ENCODE assay signal across 20 mouse cellular contexts in the genomic region with DNA sequence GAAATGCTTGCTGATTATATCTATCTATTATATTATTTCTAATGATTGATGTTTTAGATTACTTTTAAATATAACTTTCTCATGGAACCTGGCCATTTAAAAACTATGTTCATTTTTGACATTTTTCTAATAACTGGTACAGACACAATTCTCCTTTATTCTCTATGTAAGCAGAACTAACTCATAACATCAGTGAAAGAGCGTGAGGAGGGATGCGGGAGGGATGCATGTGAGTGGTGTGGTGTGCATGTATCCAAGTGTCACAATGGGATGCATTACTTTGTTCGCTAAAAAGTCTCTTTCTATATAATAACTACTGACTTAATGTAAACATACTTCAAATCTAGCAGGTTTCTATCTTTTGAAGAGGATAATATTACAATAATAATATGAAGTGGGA.
DNase-seq lines count a peak whose midpoint lies in the region; ATAC-seq lines count a peak whose summit lies in the region.
"Had no signal": no experiment of that assay in that cellular context is flagged by ENCODE, and none has a peak within 500 bp of the region (broad histone marks: within the 10 kb centered on the region; RNA-seq: fewer than 3 reads in every experiment).

No protein-coding gene starts in this region.

- no peak overlapping the region; the same call in 1 of the 2 replicates for H3K9ac ChIP-seq in forebrain, embryonic 13.5 days
- H3K9ac ChIP-seq: hindbrain, embryonic 12.5 days; limb, embryonic 15.5 days; liver, embryonic 14.5 days; lung, embryonic 14.5 days; midbrain, embryonic 12.5 days had no signal

- peak overlapping the region; percentile 76 for H3K27ac ChIP-seq in forebrain, embryonic 13.5 days
- H3K27ac ChIP-seq: heart, adult 2 months; hindbrain, embryonic 12.5 days; limb, embryonic 15.5 days; liver, embryonic 14.5 days; midbrain, embryonic 12.5 days had no signal

- WGBS in forebrain, embryonic 13.5 days: 37% methylated on average over 3 of the region's 3 CpGs

- no peak for ATAC-seq in forebrain, embryonic 13.5 days
- ATAC-seq: inflammation-experienced regulatory T-cells, adult 6 months; Patski had no signal

- intact Hi-C loops in left cerebral cortex, postnatal 4 days (cut with DNase I): loop anchor here (5.0 kb wide), 2 partner anchors 307 to 402 kb away; no protein-coding TSS in a partner anchor

- H3K27me3 ChIP-seq in forebrain, embryonic 13.5 days: no peaks in the 10 kb centered on the region
- H3K27me3 ChIP-seq: hindbrain, embryonic 12.5 days; limb, embryonic 15.5 days; midbrain, embryonic 12.5 days had no signal

- H3K4me1 ChIP-seq in forebrain, embryonic 13.5 days: peaks cover 29% of the 10 kb centered on the region
- H3K4me1 ChIP-seq: limb, embryonic 15.5 days had no signal

- H3K4me3 ChIP-seq in forebrain, embryonic 13.5 days: no peak overlapping the region
- H3K4me3 ChIP-seq: heart, adult 2 months; hindbrain, embryonic 12.5 days; limb, embryonic 15.5 days; midbrain, embryonic 12.5 days had no signal

- peak; percentile 58 to 66 for DNase-seq in cerebellum, postnatal 10 days
- DNase-seq in cerebellum, adult 11-12 months: no peak
- peak; percentile 37 for DNase-seq in left cerebral cortex, postnatal 4 days
- no peak for DNase-seq in left cerebral cortex, adult 18-20 months (ENCODE audit: low spot score in 2 of 2)
- DNase-seq in spleen, postnatal 4 days (ENCODE audit: low spot score in 2 of 2): no peak
- no peak for DNase-seq in kidney, postnatal 36 days
- DNase-seq: gastrocnemius, postnatal 36 days; heart, adult 2 months; kidney, adult 8-10 months; kidney, postnatal 10 days; layer of hippocampus, postnatal 36 days; lung, embryonic 14.5 days; thymus, postnatal 25 days had no signal

- peak overlapping the region; percentile 27; the same call in 1 of the 2 replicates for H3K4me2 ChIP-seq in forebrain, embryonic 13.5 days
- H3K4me2 ChIP-seq: hindbrain, embryonic 12.5 days; limb, embryonic 15.5 days; lung, embryonic 14.5 days; midbrain, embryonic 12.5 days had no signal

- H3K9me3 ChIP-seq in forebrain, embryonic 13.5 days (replicated peaks): no peaks in the 10 kb centered on the region
- H3K9me3 ChIP-seq: hindbrain, embryonic 12.5 days; limb, embryonic 15.5 days; midbrain, embryonic 12.5 days had no signal

- no peaks in the 10 kb centered on the region for H3K36me3 ChIP-seq in forebrain, embryonic 13.5 days (ENCODE audit: poor library complexity, severe bottlenecking)
- H3K36me3 ChIP-seq: hindbrain, embryonic 12.5 days; limb, embryonic 15.5 days; midbrain, embryonic 12.5 days had no signal

Comparison
In these comparisons a context has a peak if more than half of its experiments do, and no peak if none do; other contexts are left out.
1. DNase-seq: peak in cerebellum, postnatal 10 days (2 of 2) and left cerebral cortex, postnatal 4 days (single experiment); none in cerebellum, adult 11-12 months (single experiment), left cerebral cortex, adult 18-20 months (0 of 2), spleen, postnatal 4 days (0 of 2) and kidney, postnatal 36 days (0 of 2).